Mouse (Mus musculus): ENCODE results near the gene Grasp.

The Grasp gene

DNA sequence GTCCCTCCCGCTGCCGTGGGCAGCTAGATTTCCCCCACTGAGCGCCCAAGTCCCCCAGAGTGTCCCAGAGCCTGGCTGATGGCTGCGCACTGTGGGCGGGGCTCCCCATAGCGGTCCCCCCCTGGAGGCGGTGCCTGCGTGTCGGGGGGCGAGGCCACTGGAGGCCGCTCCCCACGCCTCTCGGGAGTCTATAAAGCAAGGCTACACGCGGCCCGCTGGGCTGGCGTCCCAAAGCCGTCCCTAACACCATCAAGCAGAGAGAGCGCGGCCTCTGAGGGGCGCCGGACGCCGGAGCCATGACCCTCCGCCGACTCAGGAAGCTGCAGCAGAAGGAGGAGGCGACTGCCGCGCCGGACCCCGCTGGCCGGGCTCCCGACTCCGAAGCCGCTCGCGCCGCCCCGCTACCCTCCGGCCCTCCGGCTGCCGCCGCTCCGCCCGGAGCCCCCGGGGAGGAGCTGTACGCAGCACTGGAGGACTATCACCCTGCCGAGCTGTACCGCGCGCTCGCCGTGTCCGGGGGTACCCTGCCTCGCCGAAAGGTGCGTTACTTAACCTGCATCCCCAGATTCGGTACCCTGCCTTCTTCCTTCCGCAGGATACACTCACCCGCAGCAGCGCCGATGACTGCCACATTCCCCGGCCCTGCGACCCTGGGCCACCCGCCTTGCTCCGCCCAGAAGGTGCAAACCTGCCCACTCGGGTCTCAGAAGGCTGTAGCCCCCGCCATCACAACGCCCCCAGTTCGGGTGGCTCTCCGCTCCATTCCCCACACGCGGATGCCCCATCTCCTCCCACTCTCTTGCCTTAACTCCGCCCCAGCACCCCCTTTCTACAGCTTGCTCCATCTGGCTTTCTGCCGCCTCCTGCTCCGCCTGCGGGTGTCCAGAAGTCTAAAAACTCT, at the start of gene Grasp:
Grasp (plus strand) TSS at position 183 of the 901 bp plus-strand sequence.
- peak; percentile 83 for DNase-seq (ENCODE audit: low spot score)

DNA sequence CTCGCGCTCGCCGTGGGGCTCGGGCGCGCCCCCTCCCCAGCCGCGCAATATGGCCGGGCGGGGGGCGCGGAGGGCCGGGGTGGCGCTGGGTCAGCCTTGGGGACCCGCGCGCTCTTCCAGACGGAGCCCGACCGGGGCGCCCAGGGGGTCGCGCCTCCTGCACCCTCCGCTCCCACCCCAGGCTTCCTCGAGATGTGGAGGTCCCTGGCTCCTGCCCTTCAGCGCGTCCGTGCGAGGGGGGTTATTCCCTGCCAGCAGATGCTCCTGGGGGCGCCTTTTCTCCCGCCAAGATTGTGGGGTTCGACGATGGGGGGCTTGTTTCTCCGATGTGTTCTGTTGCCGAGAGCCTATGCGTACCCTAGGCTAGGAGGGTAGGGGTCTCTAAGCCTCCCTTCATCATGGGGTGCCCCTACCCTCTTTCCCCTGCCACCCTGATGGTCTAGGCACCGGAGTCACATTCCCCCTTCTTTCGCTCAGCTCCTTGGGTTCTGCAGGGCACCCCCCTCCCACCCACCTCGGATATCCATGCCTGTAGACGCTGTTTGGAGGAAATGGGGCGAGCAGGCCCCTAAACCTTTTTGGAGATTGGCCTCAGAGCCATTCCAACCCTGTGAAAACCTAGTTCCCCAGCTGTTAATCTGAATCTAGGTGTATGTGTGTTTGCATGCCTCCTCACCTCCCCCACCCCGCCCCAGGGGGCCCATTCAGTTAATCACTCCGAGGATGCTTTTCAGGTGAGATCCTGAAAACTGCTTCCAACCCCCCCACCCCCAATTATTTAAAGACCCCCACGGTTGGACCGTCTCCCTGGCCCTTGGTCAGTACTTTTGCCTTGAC, 49.5 kb upstream of the Grasp start:
- no peak for DNase-seq (ENCODE audit: low spot score)

DNA sequence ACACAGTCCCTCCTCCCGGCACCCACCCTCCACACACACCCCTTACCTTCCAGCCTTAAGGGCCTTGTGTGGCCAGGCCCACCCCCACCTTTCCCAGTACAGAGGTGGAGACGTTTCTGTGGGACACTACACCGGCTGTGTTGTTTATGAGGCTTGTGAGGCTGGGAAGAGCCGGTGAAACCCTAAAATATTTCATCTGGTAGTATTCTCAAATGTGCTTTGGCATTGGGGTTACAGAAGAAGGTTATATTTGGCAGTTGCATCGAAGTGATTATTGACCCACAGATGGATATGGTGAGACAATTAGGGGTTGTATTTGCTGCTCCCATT, 48.9 kb upstream of the Grasp start:
- no peak for DNase-seq (ENCODE audit: low spot score)

DNA sequence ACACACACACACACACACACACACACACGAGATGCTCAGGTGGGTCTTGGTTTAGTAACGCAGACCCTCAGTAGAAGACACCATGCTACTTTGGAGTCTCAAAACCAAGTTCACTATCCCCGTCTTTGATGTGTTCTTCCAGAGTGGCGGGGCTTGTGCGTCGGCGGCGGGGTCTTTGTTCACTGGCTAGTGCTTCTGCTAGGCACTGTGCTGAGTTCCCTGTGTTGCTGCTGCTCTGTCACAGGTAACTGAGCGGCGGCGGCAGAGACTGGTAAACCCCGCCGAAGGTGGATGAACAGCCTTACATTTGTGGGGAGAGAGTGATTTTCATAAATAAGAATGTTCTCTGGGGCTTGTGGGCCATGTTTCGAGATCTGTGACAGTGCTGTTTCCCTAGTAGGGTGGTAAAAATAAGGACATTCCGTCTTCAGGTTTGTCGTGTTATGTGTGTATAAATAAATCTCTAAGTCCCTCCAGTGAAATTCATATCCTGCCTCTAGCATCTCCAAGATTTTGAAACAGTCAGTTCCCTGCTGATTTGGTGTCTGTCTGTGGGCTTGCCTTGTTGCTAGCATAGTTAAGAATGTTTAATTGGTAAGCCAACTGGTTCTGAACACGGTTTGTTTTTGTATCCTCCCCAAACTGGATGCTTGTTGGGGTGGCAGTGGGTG, 48.2 kb upstream of the Grasp start:
- DNase-seq (ENCODE audit: low spot score) = no peak

DNA sequence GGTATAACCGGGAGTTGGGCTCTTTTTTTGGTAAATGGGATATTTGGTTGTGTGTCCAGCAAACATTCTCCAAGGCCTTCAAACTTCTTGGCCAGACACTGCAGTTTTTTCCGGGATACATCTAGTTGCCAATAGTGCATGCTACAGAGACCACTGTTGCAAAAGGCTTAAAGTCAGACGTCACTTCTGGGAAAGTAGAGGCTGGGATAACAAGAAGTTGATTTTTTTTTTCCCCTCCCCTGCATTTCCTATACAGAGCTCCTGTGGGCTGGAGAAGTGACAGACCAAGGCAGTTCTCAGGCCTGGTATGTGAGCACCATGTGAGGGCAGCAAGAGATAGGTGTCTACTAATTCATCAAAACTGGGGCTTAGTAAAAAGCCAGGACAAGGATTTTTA, 47.7 kb upstream of the Grasp start:
- no peak for DNase-seq (ENCODE audit: low spot score)

DNA sequence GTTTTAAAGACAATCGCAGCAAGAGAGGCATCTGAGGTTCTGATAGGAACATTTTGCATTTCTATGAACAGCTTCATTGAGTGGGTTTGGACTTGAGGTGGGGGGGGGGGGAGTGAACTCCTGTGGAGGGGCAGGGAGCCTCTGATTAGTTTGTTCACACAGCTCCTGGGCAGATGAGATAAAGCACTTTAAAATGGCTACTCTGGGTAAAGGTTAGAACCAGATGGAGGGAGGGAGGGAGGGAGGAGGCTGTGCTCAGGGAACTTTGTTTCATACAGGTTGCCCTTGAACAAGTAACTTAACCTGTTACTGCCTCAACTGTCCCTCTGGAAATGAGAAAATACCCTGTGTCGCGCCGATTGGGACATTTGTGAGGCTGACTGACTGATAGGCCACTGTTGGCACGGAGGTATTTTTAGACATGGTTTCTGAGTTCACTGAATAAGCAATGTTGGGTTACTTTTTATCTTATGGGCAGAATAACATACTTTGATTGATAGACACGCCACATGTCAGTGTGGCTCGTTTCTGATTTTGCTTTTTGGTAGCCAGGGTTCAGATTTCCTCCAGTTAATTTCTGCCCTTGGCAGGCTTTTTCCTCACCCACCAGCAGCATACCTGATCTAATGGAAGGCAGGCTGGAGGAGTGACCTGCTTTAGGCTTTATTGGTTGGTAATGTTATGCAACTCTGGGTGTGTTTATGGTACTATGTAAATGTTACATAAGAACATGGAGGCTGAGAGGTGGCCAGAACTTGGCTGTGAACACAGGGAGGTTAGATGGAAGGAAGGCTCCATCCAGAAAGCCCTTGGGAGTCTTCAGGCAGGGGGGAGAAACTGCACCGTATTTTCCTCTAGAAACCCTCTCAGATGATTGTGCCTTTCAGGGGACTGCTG, 46.9 kb upstream of the Grasp start:
- DNase-seq (ENCODE audit: low spot score) = no peak

DNA sequence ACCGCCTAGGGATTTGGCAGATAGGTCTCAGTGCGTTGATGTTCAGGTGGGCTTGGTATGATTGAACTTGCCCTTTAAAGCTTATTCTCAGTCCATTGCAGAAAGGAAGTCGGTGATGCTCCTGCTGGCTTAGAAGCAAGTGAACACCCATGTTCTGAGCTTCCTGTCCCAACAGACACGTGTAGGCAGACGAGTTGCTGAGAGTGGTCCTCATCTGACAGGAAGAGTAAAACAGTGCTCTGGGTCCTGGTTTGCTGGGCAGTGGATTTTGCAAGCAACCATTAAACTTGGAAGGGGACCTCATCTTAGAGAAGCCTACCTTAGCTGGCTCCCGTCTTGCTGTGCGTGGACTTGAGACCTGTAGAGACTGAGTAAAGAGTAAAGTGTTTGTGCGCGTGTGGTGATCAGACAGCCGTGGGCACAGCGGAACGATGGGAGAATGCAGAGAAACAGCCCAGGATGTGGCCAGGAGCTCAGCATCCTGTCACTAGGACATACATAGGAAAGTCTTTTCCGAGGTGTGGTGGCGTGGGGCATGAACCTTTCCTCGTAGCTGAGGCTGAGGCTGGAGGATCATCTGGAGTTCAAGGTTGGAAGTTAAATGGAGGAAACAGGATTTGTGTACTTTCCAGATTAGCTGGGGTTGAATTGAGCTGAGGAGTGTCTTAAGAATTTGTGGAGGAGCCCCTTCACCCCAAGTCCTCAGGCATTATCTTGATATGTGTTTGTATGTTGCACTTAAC, 43.5 kb upstream of the Grasp start:
- no peak for DNase-seq (ENCODE audit: low spot score)

DNA sequence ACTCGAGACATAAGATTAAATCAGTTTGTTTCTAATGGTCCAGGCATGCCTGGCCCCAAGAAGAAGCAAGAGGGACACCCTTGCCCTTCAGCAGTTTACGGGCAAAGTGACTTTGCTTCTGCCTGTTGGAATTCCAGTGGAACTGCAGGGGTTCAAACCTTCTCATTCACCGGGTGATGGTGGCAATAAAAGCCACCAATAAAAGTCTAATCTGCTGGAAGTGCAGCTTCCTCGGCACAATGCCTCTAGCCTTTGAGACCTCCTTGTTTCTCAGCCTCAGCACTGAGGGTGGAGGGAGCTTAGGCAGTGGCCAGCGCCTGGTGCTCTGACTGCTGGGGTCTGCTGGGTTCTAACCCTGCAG, 42.9 kb upstream of the Grasp start:
- no peak for DNase-seq (ENCODE audit: low spot score)

DNA sequence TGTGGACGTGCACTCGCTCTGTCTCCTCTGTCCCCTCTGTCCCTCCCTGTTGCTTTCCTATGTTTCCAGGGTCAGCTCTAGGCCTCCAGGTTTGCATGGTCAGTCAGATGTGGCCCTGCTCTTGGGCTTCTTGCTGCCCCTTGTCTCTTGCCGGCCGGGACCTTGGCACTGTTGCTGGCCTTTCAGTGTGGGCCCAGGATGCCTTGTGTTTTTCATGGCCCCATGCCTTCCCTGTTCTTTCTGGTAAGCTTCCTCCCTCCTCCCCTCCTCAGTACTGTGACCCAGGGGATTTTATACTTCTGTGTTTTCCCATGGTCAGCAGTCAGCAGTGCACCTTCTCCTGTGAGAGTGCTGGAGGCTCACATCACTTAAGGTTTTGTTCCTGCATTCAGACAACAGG, 42.5 kb upstream of the Grasp start:
- DNase-seq (ENCODE audit: low spot score) = no peak

DNA sequence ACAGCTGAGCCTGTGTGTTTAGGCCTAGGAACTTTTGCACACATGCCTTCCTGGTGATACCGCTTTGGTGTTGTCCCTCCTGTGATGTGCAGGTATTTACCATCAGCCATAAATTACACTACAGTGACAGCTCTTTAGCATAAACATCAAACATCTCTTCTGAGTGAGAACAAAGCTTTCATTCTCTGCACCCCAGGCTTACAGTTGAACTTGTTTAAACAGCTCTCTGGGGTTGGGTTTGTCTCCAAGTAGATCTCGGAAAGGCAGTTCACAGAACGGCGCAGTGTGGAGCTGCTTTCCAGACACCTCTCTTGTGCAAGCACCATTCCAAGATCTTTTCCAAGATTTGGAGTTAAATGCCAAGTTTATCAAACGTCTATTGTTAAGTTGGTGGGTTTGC, 41.3 kb upstream of the Grasp start:
- no peak for DNase-seq (ENCODE audit: low spot score)

DNA sequence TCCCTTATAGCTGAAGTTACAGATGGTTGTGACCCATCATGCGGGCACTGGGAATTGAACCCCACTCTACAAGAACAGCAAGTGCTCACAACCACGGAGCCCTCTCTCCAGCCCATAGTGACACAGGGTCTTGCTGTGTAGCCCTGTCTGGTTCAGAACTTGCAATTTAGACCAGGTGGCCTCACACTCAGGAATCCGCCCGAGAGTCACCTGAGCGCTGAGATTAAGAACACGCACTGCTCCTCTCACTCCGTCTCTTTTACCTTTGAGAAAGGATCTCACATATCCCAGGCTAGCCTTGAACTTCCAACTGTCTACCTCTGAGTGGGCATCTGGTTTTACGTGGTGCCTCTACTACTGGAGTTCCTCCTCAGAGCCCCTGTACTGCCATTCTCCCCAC, 39.7 kb upstream of the Grasp start:
- no peak for DNase-seq (ENCODE audit: low spot score)

DNA sequence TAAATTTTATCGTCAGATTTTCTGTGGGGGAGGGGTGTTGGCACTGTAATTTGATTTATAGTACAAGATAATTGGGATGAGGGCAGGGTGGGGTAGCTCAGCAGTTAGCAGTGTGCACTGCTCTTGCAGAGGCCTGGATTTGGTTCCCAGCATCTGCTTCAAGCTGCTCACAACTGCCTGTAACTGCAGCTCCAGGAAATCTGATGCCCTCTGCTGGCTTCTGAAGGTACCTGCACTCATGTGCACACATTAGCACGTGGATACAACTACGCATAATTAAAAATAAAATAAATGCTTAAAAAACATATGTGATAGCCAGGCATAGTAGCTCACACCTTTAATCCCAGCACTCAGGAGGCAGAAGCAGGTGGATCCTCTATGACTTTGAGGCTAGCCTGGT, 38.4 kb upstream of the Grasp start:
- DNase-seq (ENCODE audit: low spot score) = no peak

DNA sequence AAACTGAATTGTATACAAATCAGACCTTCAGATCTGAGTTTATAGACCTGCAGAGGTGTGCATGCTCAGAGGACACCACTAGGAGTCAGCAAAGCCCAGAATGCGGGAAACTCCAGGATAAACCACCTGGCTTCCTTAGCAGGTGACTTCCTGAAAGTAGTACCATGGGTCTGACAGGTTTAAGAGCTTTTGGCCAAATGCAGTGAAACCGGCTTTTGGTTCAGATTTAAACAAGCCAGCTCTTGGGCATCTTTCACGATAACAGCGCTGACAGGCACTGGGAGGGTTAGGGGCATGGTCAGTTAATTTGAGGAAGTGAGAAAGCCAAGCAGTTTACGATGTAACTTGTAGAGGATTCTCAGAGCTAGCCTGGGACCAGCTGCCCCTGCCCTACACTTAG, 36.1 kb upstream of the Grasp start:
- no peak for DNase-seq (ENCODE audit: low spot score)

DNA sequence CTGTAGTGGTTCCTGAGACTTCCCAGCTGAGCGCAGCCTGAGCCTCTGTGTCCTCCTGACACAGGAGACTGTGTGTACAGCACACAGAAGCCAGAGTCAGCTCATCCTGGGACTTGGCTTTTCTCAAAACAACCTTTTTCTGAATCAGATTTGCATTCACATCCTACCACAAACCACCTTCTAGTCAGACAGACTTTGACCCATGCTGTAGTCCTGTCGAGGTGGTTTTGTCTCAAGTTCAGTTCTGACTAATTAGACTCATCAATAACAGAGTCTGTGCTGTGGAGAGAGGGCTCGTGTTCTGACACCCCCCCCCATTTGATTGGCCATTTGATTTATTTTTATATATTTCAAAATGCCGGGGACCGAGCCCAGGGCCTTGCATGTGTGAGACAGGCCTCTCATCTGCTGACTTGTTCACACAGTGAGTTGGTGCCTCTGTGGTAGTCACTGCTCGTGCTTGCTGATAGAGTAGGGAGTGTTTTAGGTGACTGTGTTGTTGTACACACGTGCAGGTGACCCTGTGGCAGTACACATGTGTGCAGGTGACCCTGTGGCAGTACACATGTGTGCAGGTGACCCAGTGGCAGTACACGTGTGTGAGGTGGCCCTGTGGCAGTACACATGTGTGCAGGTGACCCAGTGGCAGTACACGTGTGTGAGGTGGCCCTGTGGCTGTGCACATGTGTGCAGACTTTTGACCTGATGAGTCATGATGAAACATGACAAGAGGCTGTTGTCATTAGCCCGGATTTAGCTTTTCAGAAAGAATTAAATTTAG, 33.8 kb upstream of the Grasp start:
- DNase-seq (ENCODE audit: low spot score) = no peak

DNA sequence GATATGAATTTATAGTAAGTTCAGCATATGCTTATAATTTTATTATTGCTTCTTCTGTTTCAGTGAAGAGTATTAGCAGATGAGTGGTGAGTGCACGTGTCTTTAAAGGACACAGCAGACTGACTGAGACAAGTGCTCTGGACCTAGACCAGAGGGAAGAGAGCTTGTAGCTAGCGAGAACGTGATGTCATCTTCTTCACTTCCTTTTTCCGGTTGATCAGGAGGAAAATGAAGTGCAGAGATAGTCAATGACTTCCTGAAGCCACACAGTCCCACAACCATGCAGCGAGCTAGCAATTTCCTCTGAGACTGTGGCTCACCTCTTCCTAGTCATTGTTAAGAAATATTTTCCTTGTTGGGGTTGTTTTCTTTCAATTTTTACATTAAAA, 33.2 kb upstream of the Grasp start:
- DNase-seq (ENCODE audit: low spot score) = no peak

DNA sequence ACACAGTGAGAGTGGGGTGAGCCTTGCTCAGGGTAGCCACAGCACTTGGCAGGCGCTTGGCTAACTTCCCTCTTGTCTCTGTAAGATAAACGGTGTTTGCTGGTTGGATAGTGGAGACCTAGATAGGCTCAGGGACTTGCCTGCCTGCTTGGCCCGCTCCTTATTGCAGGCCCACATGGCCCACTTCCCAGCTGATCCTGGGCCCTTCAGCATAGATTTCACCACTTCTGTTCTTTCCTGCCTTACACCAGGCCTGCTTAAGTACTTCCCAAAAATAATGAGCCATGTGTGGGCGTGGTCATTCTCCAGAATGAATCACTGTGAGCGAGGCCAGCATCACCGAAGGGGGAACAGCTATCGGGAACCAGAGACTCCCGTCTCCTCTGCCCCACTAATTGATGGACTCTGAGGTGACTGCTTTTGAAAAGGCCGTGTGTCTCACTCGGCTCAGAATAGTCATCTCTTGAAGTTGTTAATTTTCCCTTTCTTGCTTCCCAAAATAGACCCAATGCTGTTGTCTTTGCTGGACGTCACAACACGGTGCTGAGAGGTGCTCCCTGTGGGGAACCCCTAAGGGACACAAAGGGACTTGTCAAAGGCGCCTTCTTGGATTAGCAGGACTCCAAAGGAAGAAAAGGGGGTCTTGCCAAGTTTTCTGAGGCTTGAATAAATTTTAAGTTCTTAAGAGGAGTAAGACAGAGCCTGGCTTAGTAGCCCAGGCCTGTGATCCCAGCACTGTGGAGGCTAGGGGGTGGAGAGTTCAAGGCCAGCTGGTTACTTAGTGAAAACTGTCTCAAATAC, 32.3 kb upstream of the Grasp start:
- peak; percentile 45 for DNase-seq (ENCODE audit: low spot score)

DNA sequence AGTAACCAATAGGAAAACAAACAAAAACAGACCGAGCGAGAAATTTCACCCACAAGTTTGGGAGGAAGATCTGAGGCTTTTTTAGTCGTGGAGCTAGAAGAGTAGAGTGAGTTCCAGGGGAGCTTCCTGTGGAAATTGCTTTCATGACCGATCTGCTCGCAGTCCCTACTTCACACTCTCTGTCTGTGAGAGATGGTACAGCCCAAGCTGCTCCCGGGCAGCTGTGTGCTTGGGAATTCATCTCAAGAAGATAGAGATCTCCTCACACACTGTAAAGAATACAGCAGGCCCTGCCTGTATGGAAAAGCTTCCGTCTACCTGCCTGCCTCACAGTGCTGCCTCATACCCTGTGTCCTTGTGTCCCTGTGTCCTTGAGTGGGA, 31.7 kb upstream of the Grasp start:
- no peak for DNase-seq (ENCODE audit: low spot score)

DNA sequence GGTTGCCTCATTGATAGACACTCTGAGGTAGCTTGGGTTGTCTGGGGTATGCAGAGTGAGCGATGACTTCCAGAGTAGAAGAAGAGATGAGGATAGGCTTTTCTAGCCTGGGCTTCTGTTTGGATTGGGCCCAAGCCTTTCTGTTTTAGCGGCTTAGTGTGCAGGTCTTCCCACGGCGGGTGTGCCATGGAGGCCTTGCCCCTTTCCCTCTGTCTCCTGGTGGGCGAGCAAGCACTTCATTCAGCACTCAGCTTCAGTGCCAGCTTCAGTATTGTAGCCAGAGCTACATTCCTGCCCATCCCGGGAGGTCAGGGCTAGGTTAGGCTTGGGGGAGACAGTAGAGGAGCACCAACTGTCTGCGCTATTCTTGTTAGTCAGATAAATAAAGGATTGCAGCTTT, 31.3 kb upstream of the Grasp start:
- DNase-seq (ENCODE audit: low spot score) = no peak

DNA sequence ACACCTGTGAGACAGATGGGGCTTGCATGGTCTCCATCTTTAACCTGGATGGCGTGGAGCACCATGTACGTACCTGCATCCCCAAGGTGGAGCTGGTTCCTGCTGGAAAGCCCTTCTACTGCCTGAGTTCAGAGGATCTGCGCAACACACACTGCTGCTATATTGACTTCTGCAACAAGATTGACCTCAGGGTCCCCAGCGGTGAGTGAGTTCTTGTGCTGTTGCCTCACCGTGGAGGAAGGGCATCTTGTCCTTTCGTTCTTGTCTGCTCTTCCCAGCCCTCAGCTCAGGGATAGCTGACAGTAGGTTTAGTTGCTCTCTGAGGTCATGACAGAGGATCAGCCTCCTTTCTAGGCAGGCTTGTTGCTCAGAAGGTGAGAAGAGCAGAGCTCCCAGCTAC, 30.0 kb upstream of the Grasp start:
- no peak for DNase-seq (ENCODE audit: low spot score)
